Mouse (Mus musculus) lung, postnatal 0 days (tissue): ENCODE data around the gene Fancc. TPM values are rescaled to one million over a fixed set of nuclear protein-coding genes. Genes with fewer than 3 reads are reported as not detected.

ENCODE experiments used
- ATAC-seq: fragments of 200-750 bp; cut with Nextera tagmentation; 2 replicates; pipeline ENCODE4 v1.8.0; 2017; ENCODE audit warnings: moderate library complexity
- DNase-seq: peaks from one replicate; pipeline ENCODE4 v3.0.0-alpha.2; 2016; ENCODE audit warnings: low spot score
- H3K27ac ChIP-seq: fragments of 300-500 bp; sonication (generic); 2 replicates; pipeline ENCODE4 v1.5.1; 2014; ENCODE audit warnings: antibody characterized with exemption, mild to moderate bottlenecking, low read length, mixed read lengths
- H3K27me3 ChIP-seq: fragments of 300-500 bp; sonication (generic); replicated peaks from 2 replicates; pipeline ENCODE4 v1.6.1; 2014; ENCODE audit warnings: low read length, mixed read lengths; ENCODE audit not compliant: insufficient read depth
- H3K36me3 ChIP-seq: fragments of 300-500 bp; sonication (generic); 2 replicates; pipeline ENCODE4 v1.6.1; 2014; ENCODE audit warnings: low read length, mixed read lengths; ENCODE audit not compliant: insufficient read depth
- H3K4me1 ChIP-seq: fragments of 300-500 bp; sonication (generic); 2 replicates; pipeline ENCODE4 v1.6.1; 2014; ENCODE audit warnings: antibody characterized with exemption, low read depth, low read length, mixed read lengths; ENCODE audit not compliant: insufficient read depth
- H3K4me2 ChIP-seq: fragments of 300-500 bp; sonication (generic); replicated peaks from 2 replicates; pipeline ENCODE4 v1.6.1; 2014; ENCODE audit warnings: low read depth, mild to moderate bottlenecking, low read length, moderate library complexity, mixed read lengths
- H3K4me3 ChIP-seq: fragments of 300-500 bp; sonication (generic); 2 replicates; pipeline ENCODE4 v1.5.1; 2014; ENCODE audit warnings: low read depth, low read length
- H3K9ac ChIP-seq: fragments of 300-500 bp; sonication (generic); replicated peaks from 2 replicates; pipeline ENCODE4 v1.6.1; 2014; ENCODE audit warnings: low read depth, mild to moderate bottlenecking
- H3K9me3 ChIP-seq: fragments of 300-500 bp; sonication (generic); 2 replicates; pipeline ENCODE4 v1.6.1; 2016; ENCODE audit warnings: low read length, mixed read lengths
- CTCF ChIP-seq: IDR thresholded peaks from 2 replicates; pipeline ENCODE4 v1.5.1; 2016; ENCODE audit warnings: antibody characterized with exemption, mild to moderate bottlenecking
- EP300 ChIP-seq: IDR thresholded peaks from 2 replicates; pipeline ENCODE4 v1.6.1; 2016; ENCODE audit warnings: antibody characterized with exemption, mild to moderate bottlenecking, control low read depth
- WGBS: fragments of 180-500 bp; shearing (Covaris S2); extraction: QIAGEN DNeasy Blood & Tissue Kit; methylation state at CpG from one replicate; pipeline ENCODE4 v1.1.7; 2014; 5-methylcytosine and 5-hydroxymethylcytosine counted together
- polyA plus RNA-seq: library from polyadenylated mRNA; unstranded; fragments of >200 nt; fragmentation: Nextera tagmentation; extraction: Ambion mirVana; gene quantifications from 2 replicates; pipeline ENCODE4 v1.2.1, GENCODE M21; 2015

Fancc gene
- polyA plus RNA-seq, 1 experiment from 2014 or later, result 26.0 TPM

GRCm38 (mm10) chr13:63520110-63520509, 23.0 kb upstream of the Fancc start:
- DNase-seq (no peak), ATAC-seq (no peak)
- no peaks in the 10 kb centered on the region for H3K4me1 ChIP-seq
- no peaks in the 10 kb centered on the region for H3K27me3 ChIP-seq
- H3K9ac ChIP-seq, result no peak overlapping the region
- H3K4me3 ChIP-seq, result no peak overlapping the region
- TF ChIP-seq CTCF, result no peak
- TF ChIP-seq EP300, result no peak
- H3K27ac ChIP-seq, result no peak overlapping the region
- no peak overlapping the region for H3K4me2 ChIP-seq
- H3K36me3 ChIP-seq, result peaks cover 40% of the 10 kb centered on the region
- no peaks in the 10 kb centered on the region for H3K9me3 ChIP-seq
- WGBS, result 83% methylated on average over 6 of the region's 6 CpGs

GRCm38 (mm10) chr13:63516535-63516934, 19.5 kb upstream of the Fancc start:
- Histone ChIP-seq H3K27me3 (no peaks in the 10 kb centered on the region), H3K4me3 (no peak overlapping the region), H3K9me3 (no peaks in the 10 kb centered on the region), H3K4me1 (no peaks in the 10 kb centered on the region), H3K27ac (no peak overlapping the region), H3K9ac (no peak overlapping the region), H3K4me2 (no peak overlapping the region), H3K36me3 (peaks cover 41% of the 10 kb centered on the region)
- 62% methylated on average over 2 of the region's 2 CpGs for WGBS
- no peak for DNase-seq
- ATAC-seq, result no peak
- TF ChIP-seq CTCF (no peak), EP300 (no peak)

DNA sequence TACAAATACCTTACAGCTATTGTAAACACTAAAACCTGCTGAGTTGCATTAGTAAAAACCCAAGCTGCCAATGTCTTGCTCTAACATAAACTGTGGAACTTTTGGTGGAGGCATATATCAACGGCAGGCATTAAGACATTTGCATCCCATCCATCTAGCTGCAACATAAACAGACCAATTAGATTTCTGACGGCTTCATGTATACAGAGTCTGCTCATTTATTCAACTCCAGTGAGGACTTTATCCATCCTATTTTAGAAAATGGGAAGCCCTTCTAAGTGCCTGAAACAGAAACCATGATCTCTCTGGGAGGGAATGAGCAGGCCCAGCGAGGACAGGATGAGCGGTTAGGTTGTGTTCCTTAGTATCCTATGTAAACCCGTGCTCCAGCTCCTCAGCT, 18.5 kb upstream of the Fancc start:
- no peak overlapping the region for H3K27ac ChIP-seq
- H3K4me3 ChIP-seq, result no peak overlapping the region
- no peak overlapping the region for H3K4me2 ChIP-seq
- no peaks in the 10 kb centered on the region for H3K27me3 ChIP-seq
- no peak for DNase-seq
- H3K9me3 ChIP-seq, result no peaks in the 10 kb centered on the region
- no peak for ATAC-seq
- peaks cover 49% of the 10 kb centered on the region for H3K36me3 ChIP-seq
- TF ChIP-seq EP300 (no peak), CTCF (no peak)
- no peaks in the 10 kb centered on the region for H3K4me1 ChIP-seq
- no peak overlapping the region for H3K9ac ChIP-seq
- WGBS, result 46% methylated on average over 5 of the region's 5 CpGs

- Histone ChIP-seq H3K36me3 (peaks cover 54% of the 10 kb centered on the region), H3K9ac (no peak overlapping the region), H3K4me2 (no peak overlapping the region), H3K27me3 (no peaks in the 10 kb centered on the region), H3K4me1 (no peaks in the 10 kb centered on the region), H3K27ac (0 out of 2 replicates have a peak overlapping the region, but pooled peaks have one; percentile 26), H3K4me3 (no peak overlapping the region), H3K9me3 (no peaks in the 10 kb centered on the region)
- TF ChIP-seq EP300, result 0 out of 2 replicates have a peak, but pooled peaks have one; percentile 2
- no peak for TF ChIP-seq CTCF
- 54% methylated on average over 8 of the region's 8 CpGs for WGBS
- DNase-seq (no peak), ATAC-seq (peak; percentile 56)
Observed at GRCm38 (mm10) chr13:63514931-63515360, 17.9 kb upstream of the Fancc start.

GRCm38 (mm10) chr13:63513374-63514098, 16.5 kb upstream of the Fancc start:
- no peaks in the 10 kb centered on the region for H3K9me3 ChIP-seq
- TF ChIP-seq EP300 (no peak), CTCF (no peak)
- no peak overlapping the region for H3K9ac ChIP-seq
- H3K4me1 ChIP-seq, result no peaks in the 10 kb centered on the region
- 61% methylated on average over 26 of the region's 26 CpGs for WGBS
- H3K27ac ChIP-seq, result no peak overlapping the region
- no peak overlapping the region for H3K4me2 ChIP-seq
- DNase-seq, result no peak
- no peak overlapping the region for H3K4me3 ChIP-seq
- peak; percentile 41 for ATAC-seq
- peaks cover 43% of the 10 kb centered on the region for H3K36me3 ChIP-seq
- H3K27me3 ChIP-seq, result no peaks in the 10 kb centered on the region

GRCm38 (mm10) chr13:63512411-63512810, 15.3 kb upstream of the Fancc start:
- Histone ChIP-seq H3K9me3 (no peaks in the 10 kb centered on the region), H3K27ac (no peak overlapping the region), H3K4me1 (no peaks in the 10 kb centered on the region), H3K4me2 (no peak overlapping the region), H3K36me3 (peaks cover 32% of the 10 kb centered on the region), H3K9ac (no peak overlapping the region), H3K4me3 (no peak overlapping the region), H3K27me3 (no peaks in the 10 kb centered on the region)
- WGBS, result 57% methylated on average over 6 of the region's 6 CpGs
- DNase-seq (no peak), ATAC-seq (no peak)
- no peak for TF ChIP-seq EP300

DNA sequence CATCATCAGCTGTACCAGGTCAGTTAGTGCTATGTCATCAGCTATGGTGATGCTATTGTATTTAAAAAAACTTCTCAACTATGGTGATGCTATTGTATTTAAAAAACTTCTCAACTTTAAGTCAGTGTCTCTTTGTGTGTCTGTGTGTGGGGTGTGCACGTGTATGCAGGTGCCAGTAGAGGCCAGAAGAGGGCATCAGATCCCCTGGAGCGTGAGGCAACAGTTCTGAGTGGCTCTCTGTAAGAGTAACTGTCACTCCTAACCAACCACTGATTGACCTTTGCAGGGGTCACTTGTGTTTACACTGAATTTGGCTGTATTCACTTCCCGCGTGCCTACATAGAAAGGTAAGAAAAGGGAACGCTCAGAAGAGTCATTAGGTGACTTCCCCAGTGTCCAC, 10.7 kb upstream of the Fancc start:
- Histone ChIP-seq H3K36me3 (peaks cover 23% of the 10 kb centered on the region; the same call in 1 of the 2 replicates), H3K4me3 (no peak overlapping the region), H3K9me3 (no peaks in the 10 kb centered on the region), H3K4me1 (no peaks in the 10 kb centered on the region), H3K27ac (no peak overlapping the region), H3K9ac (no peak overlapping the region), H3K27me3 (no peaks in the 10 kb centered on the region), H3K4me2 (no peak overlapping the region)
- 57% methylated on average over 5 of the region's 5 CpGs for WGBS
- DNase-seq (no peak), ATAC-seq (no peak; the same call in 1 of the 2 replicates)
- peak; percentile 42 for TF ChIP-seq CTCF
- no peak for TF ChIP-seq EP300
